Mouse (Mus musculus) T-cell, adult 2 months (primary cell): Measurements from ENCODE around the gene Hyal3.
"Not testable (repeated sequence)": the region's sequence is repeated elsewhere in the genome, so short reads cannot be mapped to it uniquely, and the experiment has no call there.

ENCODE experiments used
- DNase-seq: peaks from one replicate; pipeline ENCODE4 v3.0.0; 2022; ENCODE audit warnings: low spot score

Hyal3 gene

GRCm38 (mm10) chr9:107571534-107572326 is 8.9 kb upstream of the Hyal3 start:
- no peak for DNase-seq

DNA sequence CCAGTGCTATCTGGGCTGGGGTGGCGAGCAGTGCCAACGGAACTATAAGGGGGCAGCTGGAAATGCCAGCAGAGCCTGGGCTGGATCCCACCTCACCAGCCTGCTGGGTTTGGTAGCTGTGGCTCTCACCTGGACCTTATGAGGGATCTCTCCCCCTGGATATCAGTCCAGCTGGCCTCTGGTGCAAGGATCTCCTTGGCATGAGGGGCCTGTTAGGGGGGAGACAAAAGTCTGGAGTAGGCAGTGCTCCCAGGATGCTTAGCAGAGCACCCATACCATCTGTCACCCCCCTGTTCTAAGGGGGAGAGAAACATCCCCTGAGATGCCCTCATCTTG is 8.3 kb upstream of the Hyal3 start:
- no peak for DNase-seq

DNA sequence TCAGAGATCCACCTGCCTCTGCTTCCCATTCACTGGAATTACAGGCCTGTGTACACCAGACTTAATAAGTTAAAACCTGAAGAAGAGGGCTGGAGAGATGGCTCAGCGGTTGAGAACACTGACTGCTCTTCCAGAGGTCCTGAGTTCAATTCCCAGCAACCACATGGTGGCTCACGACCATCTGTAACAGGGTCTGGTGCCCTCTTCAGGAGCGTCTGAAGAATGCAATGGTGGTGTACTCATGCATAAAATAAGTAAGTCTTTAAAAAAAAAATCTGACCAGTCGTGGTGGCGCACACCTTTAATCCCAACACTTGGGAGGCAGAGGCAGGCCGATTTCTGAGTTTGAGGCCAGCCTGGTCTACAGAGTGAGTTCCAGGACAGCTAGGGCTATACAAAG is 6.8 kb upstream of the Hyal3 start:
- DNase-seq = not testable (repeated sequence)

GRCm38 (mm10) chr9:107575579-107576356 is 4.8 kb upstream of the Hyal3 start:
- DNase-seq = no peak

- no peak for DNase-seq
Measured at GRCm38 (mm10) chr9:107576357-107577107, 4.1 kb upstream of the Hyal3 start, which contains the start of gene Hyal1. Gene Hyal1 (plus strand): TSS chr9:107576927.

DNA sequence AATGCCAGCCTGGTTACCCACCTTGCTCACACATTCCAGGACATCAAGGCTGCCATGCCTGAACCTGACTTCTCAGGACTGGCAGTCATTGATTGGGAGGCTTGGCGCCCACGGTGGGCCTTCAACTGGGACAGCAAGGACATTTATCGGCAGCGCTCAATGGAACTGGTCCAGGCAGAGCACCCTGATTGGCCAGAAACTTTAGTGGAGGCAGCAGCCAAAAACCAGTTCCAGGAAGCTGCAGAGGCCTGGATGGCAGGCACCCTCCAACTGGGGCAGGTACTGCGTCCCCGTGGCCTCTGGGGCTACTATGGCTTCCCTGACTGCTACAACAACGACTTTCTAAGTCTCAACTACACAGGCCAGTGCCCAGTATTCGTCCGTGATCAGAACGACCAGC is 2.7 kb upstream of the Hyal3 start:
- no peak for DNase-seq

DNA sequence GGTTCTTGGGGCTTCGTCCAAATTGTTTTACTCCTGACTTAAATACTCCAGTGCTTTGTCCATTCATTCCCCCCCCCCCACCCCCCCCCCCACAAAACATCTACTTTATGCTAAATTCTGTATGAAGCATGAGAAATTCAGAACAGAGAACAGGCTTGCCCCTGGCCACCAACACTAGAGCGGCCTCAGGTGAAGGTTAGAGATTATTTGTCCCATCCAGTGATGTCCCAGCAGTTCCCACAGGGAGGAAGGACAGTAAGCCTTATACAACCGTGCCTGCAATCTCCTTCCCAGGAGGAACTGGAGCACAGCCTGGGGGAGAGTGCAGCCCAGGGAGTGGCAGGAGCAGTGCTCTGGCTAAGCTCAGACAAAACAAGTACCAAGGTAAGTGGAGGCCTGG is 2.0 kb upstream of the Hyal3 start, which contains the start of gene Naa80:
Gene Naa80 (plus strand): TSS at position 301 of the 400 bp plus-strand sequence.
- no peak for DNase-seq

- DNase-seq = no peak
Measured at GRCm38 (mm10) chr9:107579023-107579900, 1.4 kb upstream of the Hyal3 start.

DNA sequence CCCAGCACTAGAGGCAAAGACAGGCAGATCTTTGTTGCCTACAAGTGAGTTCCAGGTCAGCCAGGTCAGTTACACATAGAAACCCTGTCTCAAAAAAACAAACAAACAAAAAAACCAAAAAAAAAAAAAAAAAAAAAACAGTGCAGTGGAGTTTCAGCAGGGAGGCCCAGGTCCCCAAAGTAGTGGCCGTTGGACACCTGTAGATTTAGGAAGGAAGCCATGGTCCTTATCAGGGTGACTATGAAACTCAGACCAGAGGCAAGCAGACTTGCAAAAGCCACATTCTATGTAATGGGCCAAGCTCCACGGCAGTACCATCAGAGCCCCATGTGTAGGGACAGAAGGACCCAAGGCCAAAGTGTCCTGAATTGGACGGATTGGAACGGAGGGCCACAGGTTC is 966 bp downstream of the Hyal3 start:
- no peak for DNase-seq

- DNase-seq = no peak
Measured at GRCm38 (mm10) chr9:107582509-107583062, 2.0 kb downstream of the Hyal3 start.

DNA sequence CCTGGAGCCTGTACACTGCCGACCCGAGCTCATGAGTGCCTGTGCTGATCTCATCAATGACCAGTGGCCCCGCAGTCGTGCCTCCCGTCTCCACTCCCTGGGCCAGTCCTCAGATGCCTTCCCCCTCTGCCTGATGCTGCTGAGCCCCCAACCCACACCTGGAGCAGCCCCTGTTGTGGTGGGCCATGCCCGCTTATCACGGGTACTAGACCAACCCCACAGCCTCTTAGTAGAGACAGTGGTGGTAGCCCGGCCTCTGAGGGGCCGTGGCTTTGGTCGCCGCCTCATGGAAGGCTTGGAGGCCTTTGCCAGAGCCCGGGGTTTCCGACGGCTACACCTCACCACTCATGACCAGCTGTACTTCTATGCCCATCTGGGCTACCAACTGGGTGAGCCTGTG is 2.6 kb downstream of the Hyal3 start:
- DNase-seq = no peak

DNA sequence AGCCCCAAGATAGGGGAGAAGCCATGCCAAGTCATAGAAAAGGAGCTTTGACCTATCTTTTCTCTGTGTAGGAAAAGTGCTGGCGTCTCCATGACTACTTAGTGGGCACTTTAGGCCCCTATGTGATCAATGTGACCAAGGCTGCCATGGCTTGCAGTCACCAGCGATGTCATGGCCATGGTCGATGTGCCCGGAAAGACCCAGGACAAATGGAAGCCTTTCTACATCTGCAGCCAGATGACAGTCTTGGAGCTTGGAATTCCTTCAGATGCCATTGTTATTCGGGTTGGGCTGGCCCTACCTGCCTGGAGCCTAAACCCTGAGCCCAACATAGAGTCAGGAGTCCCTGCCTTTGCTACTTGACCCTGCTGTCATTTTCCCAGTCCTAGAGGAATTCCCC is 5.9 kb downstream of the Hyal3 start:
- no peak for DNase-seq

DNA sequence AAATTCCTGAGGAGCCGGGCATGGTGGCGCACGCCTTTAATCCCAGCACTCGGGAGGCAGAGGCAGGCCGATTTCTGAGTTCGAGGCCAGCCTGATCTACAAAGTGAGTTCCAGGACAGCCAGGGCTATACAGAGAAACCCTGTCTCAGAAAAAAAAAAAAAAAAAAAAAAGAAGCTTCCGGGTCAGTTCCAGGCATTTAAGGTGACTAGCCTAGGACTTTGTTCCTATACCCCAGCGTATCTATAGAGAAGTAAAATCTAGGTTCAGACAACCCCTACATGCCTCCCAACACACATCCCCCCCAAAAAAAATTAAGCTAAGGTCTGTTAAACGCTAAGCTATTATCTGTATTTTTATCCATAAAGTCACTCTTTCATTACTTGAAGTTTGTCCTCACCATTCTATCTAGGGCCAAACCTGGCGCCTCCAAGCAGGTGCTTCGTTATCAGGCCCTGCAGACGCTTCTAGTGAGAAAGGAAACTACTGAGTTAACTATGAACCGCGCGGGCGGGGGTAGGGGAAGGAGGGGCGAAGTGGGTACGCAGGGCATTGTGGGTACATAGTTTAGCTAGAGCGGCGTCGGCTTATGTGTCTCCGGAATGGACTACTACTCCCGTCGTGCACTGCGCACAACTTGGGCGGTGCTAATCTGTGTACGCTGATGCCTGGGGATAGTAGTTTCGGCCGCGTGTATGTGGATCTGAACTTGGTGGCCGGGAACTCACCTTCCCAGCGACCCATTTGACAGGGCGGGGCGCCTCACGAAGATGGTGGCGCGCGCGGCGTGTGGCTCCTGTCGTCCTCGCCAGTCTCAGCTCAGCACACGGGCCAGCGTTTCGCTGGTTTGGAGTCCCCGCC is 6.6 kb downstream of the Hyal3 start, which contains the start of gene Ifrd2:
Gene Ifrd2 (plus strand): TSS at position 669 of the 859 bp plus-strand sequence.
- DNase-seq = peak; percentile 99

DNA sequence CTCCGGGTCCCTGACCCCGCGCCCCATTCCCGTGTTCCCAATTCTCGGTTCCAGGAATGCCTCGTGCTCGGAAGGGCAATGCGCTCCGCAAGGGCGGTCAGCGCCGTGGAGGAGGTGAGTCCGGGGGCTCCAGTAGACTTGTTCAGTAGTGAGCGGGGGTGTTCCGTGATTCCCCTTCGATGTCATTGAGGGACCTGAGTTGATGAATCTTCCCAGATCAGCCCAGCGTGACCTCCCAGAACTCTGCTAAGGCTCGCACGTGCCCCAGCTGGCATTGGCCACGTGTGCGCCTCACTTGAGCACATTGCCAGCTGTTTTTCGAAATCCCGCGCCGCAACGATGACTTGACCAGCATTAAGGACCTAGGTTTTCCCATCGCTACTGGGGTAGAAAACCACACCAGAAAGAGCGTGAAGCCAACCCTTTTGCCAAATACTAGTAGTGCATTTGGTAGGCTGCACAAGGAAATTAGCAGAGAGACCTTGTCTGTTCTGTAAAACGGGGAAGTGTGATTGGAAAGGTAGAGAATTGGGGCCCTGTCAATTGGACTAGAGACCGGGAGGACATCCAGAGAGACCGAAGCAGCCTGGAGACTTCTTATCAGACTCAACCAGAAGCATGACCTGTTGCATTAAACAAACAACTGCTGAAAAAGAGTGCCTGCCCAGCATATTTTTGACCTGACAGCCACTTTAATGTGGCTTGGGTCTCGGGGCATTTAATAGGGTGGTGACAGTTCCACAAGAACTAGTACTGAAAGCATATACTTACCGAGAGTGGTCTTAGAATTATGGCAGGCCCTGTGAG is 7.4 kb downstream of the Hyal3 start:
- no peak for DNase-seq

DNA sequence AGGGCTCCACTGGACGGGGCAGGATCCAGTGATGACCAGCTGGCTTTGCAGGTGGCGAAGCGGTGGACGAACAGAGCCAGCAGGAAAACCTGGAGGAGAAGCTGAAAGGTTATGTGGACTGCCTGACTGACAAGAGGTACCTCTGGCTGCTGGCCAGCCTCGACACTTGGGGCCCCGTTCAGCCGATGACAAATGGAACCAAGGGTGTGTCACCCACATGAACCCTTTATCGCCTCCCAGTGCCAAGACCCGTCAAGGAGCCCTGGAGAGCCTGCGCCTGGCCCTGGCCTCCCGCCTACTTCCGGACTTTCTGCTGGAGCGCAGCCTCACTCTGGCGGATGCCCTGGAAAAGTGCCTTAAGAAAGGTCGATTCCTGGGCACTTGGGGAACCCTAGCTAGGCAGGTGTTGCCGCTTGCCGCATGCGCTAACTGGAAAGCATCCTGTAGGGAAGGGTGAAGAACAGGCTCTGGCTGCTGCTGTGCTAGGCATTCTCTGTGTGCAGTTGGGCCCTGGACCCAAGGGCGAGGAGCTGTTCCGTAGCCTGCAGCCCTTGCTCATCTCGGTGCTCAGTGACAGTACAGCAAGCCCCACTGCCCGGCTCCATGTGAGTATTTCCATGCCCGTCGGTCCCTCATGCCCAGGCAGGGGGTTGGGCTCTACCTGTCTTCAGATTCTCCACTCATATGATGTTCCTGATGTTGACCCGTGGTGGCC is 9.6 kb downstream of the Hyal3 start:
- no peak for DNase-seq

DNA sequence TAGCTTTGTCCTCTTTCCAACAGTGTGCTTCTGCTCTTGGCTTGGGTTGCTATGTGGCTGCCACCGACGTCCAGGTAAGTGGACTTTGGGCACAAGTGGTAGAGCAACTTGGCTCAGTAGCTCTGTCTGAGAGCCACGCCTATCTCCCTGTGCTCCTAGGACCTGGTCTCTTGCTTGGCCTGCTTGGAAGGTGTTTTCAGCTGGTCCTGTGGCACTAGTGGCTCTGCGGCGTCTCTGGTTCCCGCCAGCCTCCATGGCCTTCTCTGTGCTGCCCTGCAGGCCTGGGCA is 10.1 kb downstream of the Hyal3 start:
- DNase-seq = no peak

DNA sequence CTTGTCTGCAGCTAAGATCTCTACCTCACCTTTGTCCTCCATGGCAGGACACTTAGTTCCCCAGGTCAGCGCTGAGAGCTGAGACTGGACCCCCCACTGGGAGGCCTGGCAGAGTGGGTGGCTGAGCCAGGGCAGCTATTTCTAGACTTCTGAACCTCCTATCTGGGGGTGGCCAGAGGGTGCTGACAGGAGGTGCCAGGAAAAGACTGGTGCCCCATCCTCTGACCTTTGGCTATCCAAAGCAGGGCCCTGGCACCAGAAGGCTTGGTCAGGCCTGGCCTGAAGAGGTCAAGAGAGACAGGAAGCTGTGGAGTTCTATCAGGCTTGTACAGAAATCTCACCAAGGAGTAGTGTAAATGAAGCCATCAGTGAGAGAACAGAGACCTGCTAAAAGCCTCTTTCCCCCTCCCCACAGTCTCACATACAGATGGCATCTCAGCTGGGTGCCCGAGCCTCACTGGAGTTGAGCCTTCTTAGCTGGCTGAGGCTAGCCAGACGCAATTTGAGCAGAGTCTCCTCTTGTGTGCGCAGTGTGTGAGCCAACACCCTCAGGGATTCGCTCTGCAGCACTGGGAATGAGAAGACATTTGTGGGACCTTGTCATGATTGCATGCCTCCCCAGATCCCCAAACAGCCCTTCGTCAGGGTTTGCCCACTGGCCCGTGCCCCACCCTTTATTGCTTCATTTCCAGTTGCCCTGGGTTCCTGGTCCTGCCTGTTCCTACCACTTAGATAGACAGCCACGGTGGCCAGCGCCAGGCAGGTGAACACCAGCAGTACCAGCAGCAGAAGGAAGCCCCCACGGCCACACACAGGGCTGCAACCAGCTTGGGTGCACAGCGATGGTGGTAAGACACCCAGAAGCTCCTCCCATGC is 12.7 kb downstream of the Hyal3 start:
- no peak for DNase-seq
